Mouse (Mus musculus): ENCODE measurements around the gene Tceanc2.

Tceanc2 gene

GRCm38 (mm10) chr4:107084858-107085257, 94.1 kb downstream of the Tceanc2 start:
- no peak for DNase-seq (ENCODE audit: low spot score in 2 of 2)

- no peak for DNase-seq (ENCODE audit: low spot score in 2 of 2)
Measured at GRCm38 (mm10) chr4:107084343-107084742, 94.6 kb downstream of the Tceanc2 start.

Data from spleen, postnatal 4 days (tissue).